Mouse (Mus musculus) right cerebral cortex, postnatal 25 days (tissue): ENCODE measurements at regions not wholly inside any gene's neighbourhood (a gene's known extent, or its start where the extent isn't known, plus 50 kb on each side); places are given as distances from the start of the nearest gene placed in this dataset.

Source experiments
- DNase-seq: peaks from one replicate; pipeline ENCODE4 v3.0.0; 2022

DNA sequence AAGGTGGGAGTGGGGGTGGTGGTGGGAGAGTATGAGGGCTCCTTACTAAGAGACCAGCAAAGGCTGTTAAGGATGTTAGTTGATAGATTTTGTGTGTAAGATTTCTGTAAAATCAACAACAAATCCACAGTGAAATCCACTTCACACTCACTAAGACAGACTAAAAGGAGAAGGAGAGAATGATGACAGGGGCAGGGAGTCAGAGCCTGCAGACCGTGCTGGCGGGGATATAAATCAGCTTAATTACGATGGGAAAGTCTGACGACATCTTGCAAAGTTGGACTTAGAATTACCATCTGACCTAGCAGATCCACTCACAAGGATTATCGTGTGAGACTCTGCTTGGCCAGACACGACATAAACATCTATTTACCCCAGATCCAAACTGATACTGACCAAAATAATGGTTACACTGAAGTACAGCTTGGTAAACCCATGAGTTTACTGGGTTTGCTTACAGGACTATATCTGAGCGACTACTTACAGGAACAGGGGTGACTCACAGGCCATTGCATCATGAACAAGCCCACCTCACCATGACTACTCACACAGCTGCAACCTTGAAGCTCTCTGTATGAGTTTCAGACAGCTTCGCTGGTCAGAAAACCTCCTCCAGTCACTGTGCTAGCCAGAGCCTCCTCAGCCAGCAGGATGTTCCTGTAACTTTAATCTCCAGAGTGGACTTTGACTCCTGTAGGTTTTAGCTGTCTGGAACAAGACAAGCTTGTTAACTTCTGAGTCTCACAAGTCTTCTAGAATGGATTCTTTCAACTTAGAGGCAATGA lies 50.5 kb upstream of the Ednra start:
- no peak for DNase-seq

DNA sequence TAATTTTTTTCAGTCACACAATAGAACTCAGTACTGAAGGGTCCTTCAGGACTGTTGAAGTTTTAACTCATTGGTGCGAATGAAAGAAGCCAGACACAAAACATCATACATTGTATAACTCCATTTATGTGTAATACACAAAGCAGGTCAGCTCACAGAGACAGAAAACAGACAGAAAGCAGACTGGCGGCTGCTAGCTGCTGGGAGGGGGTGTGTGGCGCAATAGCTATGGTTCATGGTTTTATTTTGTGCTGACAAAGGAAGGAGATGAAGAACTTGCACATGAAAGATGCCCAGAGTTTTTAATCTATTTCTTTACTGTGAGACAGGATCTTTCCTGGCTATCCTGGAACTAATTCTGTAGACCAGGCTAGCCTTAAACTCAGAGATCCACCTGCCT lies 51.3 kb upstream of the Ednra start:
- no peak for DNase-seq

DNA sequence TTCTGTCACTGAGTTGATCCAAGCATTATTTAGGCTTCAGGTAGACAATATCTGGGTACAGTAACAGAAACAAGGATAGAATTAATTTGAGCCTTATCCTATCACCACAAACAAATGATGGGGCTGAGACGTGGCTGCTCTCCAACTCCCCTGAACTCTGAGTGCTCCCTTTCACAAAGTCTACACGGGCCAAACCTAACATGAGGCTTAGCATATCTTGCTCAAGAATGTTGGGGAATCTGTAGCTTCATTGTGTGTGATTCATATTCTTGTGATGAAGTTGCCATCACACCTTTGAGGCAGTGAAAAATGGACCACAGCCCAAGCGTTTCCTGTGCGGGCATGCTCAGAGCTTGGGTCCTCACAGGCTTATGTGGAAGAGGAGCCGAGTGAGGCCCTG lies 53.3 kb upstream of the Ednra start:
- no peak for DNase-seq

DNA sequence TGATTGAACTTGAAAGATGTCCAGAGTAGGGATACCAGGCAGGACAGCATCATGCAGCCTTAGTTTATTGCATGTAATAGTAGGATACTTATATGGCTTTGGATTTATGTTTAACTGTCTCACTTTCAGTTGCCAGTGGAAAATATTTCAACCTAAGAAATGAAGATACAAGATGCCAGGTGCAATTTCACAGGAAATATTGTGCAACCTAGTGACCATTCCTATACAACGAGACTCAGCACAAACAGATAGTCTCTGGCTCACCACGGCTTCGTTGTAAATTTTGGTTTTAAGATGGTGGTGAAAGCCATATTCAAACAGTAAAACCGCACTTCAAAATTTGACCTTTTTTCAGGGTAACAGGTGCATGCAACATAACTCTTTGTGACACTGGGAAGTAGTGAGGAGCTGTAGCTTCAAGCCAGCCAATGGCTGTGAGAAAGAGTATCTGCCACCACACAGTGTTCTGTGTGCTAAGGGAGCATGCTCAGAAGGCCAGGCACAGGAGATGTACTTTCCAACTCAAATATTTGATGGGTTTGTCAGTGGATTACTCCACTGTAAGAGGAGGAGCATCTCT lies 61.5 kb upstream of the Ednra start:
- DNase-seq, result no peak

DNA sequence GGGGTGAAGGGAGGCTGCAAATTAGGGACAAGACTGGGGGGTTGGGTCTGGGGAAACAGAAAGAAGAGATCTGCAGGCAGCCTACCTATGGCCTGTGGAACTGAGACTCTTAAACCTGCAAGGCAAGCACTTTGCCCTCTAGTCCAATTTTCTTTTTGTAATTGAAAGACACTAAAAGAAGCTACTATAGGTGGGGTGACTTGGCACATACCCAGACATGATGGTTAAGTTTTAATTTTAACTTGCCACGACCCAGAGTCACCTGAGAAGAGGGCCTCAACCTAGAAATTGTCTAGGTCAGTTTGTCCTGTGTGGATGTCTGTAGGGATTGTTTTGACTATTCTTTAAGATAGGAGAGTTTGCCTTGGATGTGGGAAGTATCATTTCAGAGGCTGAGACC lies 70.6 kb upstream of the Ednra start:
- no peak for DNase-seq

DNA sequence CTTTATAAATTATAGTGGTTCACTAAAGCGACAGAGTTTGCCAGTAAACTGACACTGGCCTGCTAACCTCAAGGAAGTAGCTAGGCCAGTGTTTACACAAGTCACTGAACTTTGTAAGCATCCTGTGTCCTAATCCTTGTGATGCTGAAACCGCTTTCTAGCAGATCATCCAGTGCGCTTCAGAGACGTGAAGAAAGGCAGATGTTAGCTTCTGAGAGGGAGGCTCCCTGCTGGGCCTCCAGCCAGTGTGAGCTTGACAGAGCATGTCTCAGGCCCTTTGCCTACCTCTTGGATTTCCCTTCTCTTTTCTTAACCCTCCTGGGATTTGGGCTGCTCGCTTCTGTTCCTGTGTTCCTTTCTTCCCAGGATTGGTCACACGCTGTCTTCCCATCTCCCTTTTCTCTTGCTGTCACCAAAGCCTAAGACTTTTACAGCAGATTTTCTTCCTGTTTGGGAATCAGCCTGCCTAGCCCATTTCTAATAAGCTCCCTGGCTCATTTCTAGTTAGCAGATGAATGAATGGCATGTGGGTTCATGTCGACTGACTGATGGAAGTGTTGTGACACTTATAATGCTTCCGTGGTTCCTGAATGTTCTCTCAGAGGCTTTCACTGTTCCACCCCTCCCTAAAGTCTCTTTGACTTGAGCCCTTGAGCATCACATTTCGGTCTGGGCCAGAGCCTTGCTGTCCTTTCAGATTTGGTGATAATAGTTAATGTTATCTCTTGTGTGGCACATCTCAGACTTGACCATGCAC lies 79.1 kb upstream of the Ednra start:
- no peak for DNase-seq

DNA sequence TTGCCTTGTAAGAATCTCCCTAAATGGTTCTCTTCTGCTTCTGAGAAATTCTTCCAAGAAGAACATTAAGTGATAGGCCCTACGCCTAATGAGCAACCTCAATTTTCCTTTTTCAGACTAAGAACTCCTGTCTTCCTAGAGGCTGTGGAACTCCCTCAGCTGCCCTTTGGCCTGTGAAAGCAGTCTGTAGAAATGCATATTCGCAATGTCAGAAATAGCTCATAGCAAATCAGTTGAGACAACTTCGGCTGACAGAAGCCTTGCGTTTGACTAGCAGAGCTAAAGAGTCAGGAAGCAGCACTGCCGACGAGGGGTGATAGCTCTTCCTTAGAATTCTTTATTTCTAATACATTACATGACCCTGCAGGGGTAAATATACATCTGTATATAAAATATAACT lies 80.3 kb upstream of the Ednra start:
- no peak for DNase-seq

DNA sequence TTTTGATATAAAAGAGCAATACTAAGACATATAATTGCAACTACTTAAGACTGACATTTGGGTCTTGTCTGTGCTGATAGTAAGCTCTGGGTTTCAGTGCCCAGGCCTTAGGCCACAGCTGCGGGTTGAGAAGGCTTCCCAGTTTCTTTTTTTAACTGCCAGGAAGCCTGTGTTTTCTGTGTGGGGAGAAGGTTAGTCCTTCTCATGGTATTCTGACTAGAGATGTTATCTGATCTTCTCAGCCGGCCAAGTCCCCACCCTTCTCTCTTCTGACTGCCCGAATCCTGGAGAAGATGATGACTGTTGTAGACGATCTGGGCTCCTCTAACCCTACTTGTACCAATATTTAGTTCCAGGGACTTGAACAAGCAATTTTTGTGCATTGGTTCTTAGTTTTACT lies 80.7 kb upstream of the Ednra start:
- no peak for DNase-seq

DNA sequence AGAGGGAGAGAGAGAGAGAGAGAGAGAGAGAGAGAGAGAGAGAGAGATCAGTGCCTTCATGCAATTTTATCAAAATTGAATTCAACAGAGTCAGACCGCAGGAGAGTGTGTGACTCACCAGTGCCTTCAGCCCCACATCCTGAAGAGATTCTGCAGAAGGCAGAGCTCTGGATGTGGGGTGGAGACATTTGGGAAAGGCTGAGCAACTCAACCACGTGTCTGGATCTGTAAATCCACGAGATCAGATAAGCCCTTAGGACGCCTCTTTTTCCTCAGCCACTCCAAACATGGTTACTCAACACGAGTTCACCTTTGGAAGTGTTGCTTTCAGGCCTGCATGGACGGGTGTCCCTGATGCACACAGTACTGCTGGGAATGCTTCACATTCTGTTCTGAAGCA lies 81.4 kb upstream of the Ednra start:
- no peak for DNase-seq

DNA sequence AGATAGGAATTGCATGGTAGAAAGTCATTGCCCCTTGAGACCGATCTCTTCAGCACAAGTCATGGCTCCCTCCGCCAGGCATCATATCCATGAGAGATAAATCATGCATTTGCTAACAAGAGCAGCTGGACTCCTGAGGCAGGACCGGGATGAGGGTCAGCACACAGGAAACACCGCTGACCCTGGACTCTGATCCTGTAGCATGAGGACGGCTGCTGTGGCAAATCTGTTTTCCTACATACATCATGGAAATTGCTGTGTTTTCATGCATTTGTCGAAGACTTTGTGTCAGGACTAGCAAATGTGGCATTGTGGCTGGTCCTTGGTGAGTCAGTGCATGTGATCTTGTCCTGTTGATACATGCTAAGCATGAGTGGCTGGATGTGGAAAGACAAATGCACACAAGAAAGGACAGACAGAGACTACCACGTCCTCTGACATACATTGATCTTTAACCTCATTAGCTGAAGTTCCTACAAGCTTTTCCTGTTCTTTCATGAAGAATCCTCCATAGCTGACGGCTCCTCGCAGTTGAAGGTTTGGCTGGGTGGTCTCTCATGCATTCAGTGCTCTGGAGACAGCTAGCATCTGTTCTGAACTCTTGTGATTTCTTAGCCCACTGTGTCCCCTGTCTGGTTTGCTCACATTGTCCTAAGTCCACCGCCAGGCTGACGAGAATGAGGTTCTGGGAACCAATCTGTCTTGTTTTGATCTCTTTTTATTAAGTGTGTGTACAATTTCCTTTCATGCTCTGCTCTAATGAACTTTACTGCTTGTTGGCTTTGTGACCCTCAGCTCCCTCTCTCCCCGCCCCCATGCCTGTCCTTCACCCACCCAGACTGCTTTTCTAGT lies 90.8 kb upstream of the Ednra start:
- DNase-seq, result no peak

DNA sequence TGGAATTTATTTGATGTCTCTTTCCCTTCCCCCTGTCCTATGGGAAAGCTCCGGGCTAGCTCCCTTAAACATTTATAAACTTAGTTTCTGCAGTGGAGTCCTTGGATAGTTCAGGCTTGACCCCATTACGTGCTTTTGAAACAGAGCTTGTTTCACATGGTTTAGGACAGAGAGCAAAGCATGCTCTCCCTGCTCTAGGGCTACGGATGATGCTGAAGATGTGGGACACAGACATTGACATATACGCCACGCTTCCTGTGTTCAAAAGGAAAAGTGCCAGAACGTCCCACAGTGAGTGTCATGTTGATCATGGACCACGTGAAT lies 91.3 kb upstream of the Ednra start:
- no peak for DNase-seq

DNA sequence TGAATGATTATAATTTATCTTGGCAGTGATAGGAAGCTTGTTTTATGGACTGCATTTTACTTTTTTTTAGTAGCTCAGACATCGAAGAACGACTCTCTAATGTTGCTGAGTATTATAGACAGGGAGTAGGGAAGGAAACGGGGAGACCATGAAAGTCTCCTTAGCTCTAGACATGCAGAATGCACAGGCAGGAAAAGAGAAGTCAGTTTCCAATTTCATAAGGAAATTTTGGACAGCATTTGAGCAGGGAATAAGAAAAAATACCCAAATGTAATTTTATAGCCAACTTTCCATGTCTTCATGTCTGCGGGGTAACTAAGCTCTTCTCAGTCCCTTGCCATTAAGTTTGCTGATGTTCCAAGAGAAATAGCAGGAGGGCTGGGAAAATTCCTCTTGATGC lies 92.0 kb upstream of the Ednra start:
- DNase-seq, result no peak

DNA sequence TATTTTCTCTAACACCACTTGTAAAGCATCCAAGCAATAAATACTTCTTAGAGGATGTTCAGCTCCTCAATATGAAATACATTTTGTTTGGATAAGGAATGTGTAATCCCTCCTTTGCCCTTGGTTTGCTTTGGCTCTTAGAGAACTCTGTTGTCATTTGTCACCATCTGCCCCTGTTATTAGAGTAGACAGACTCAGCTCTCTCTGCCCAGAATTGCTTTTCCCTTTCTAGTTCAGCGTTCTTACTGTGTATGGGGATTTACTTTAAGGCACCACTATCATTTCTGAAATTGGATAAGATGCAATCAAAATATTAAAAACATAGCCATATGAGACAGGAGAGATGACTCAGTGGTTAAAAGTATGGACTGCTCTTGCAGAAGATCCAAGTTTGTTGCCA lies 101.5 kb upstream of the Ednra start:
- DNase-seq, result no peak

DNA sequence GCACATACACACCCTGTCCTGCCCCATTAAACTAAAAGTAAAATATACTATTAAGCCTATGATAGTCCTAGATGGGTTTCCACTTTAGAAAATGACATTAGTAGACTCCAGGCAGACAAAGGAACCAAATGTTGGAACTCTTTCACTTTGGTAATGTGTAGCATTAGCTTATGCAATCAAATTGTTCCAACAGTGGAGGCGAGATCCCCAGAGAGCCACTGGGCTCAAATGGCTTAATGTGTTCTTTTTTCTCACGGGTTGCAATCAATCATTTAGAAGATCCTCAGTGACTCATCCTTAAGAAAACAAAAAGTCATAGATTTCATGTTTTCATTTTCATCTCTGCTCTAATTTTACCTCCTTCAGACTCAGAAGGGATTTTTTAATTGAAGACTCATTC lies 102.0 kb upstream of the Ednra start:
- DNase-seq, result no peak

DNA sequence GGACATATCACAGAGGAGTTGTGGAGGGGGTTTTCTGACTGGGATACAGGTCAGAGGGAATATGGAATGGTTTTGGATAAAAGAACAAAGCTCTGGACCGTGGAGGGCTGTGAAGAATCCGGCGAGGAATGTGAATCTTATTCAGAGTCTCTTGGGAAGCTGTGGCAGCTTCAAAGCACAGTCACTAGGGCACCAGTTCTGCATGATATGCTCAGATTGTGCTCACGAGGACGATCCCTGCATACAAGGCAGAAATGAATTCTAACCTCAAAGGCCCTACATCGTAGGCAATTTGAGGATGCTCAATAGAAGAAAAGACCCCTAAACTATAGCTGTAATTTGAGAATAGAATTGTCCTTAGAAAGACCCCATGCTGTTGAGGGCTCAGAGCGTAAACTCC lies 103.8 kb upstream of the Ednra start:
- no peak for DNase-seq

DNA sequence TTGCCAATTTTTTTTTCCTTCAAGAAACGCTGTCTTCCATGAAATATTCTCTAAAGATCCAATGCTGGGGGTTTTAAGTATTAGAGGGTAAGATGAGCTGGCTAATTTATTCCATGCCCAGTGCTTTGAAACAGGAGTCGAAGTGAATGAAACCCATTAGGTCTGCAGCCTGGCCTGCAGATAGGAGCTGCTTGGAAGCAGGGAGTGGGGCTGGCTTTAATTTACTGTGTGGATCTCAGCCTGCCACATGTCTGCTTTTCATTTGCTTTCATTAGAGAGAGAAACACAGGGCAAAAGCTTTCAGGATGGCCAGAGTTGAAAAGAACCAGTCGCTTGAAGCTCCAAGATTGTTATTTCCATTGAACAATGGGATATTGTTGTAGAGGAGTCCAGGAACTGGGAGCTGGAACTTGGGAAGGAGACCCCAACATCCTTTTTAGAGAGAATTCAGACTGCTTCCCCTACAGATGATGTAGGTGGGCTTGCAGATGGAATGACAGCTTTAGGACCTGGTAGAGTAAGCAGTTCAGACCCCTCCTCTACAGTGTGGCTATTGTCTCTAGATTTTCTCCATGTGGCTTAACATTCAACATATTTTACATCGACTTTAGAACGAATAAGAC lies 105.0 kb upstream of the Ednra start:
- DNase-seq, result no peak

DNA sequence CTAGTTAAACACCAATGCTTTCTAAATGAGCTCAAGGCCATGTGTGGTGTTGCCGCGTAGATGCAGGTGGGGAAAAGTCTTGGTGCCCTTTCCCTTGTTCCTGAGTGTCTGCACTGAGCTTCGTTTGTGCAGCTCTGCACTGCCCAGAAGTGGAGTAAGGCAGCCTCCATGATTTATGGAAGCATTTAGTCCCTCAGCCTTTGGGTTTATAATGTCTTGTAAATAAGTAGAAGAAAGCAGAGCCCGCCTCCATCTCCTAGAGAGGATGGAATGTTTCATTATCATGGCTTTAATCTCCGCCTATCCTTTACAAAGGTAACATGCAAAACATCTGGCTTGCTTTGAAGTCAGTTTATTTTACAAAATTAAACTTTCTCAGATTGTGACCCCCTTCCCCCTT lies 105.5 kb upstream of the Ednra start:
- no peak for DNase-seq

DNA sequence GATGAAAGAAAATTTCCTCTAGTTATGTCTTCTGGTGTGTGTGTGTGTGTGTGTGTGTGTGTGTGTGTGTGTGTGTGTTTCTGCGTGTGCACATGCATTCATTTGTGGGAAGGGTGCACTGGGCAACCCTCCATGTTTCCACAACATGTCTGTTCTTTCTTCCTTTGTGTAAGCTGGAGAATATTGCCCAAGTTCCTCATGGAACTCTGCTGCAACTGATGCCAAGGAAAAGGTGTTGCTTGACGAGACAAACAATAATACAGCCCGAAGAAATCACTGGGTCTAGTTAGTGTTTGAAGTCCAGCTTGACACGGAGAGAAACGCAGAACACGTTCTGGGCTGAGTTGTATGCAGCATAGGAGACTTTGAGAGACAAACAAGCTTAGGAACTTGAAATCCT lies 110.0 kb upstream of the Ednra start:
- no peak for DNase-seq

DNA sequence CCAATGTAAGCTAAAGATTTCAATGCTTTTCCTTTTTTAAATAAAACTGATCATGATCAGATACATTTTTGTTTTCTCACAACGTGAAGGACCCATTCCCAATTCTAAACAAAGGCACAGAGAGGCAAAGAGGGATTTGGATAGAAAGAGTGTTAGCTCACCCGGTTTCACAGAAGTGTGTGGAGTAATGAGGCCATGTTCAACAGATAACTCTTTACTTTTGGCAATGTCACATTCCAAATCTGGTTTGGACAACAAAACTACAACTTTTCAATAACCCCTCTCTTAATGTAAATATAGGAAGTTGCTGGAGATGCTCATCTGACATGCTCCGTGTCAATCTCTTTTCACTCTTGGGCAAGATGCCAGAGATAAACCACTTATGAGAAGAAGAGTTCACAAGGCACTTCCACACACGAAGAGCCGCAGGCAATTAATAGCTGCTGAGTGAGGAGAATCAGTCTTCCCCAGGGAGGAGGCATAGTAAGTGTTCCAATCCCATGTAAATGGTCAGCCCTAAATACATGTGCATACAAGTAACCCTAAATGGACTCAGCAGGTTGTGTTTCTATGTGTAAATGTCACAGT lies 112.7 kb upstream of the Ednra start:
- no peak for DNase-seq

DNA sequence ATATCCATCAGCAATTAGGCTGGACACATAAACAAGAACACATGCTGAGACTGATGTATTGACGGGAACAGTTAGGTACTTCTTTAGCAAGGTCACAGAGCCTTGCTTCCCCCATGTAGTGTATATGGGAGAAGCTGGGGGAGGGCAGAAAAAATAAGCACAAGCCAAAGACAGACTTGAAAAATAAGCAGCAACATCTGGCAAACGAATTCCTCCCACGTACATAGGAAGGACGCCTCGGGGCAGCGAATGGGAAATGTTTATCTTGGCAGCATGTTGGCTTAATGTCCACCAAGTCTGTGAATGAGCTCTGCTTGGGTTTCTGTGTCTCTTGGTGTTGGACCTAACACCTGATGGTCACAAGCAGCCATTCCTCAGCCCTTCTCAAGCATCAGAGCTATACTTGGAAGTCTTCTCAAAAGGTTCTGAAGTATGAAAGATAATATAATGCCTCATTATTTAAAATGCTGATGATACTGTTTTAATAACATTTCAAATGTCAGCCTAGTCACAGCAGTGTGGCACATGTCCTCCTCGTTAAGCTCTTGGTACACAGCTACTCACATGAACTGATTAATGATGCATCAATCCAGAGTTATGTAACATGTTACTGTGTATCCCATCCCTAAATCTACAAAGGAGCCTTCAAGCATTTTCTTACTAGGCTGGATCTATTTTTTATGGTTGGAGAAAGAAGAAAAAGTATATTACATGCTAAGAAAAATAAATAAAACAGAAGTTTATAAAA lies 118.3 kb upstream of the Ednra start:
- no peak for DNase-seq

DNA sequence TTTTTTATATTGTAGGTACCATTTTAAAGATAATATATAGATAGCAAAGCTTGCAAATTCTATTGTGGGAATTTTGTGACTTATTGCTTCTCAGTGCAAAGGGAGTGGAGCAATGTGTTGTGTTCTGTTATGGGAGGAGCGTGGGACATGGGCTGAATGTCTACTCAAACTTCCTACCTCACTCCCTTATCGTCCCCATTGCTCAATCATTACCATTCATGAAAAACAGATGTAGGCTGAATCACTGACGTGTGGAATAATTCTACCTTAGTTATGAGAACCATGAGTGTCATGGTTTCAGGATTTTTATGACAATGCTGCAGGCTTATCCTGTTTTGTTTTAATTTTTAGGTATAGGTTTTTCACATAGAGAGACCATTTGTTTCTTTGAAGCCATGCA lies 119.0 kb upstream of the Ednra start:
- no peak for DNase-seq

DNA sequence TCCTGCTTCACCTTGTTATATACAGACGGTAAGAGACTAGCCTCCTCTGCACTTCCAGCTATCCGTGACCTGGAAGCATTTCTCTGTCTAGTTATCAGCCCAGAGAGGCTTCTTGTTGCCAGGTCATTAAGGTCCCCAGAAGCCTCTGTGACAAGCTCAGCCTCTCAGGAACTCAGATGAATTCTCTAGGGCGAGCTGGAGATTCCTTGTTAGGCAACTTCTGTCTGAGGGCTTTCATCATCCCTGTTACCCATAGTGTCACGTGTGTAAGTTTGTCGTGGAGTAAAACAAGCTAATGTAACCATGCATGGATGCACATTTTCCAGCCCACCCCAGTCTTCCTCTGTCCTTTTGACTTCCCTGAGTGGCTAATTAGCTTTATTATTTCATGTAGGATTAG lies 126.3 kb upstream of the Ednra start:
- no peak for DNase-seq
